Mouse (Mus musculus) liver, postnatal 0 days (tissue): ENCODE results near the gene Snai3.

Experiments
- CTCF ChIP-seq: sonication (generic); IDR thresholded peaks from 2 replicates; pipeline ENCODE4 v1.5.1; 2016; ENCODE audit warnings: antibody characterized with exemption, low read depth
- EP300 ChIP-seq: IDR thresholded peaks from 2 replicates; pipeline ENCODE4 v1.6.1; 2016; ENCODE audit warnings: antibody characterized with exemption, low read depth, mild to moderate bottlenecking

- TF ChIP-seq CTCF: no peak
- no peak for TF ChIP-seq EP300
Observed at GRCm38 (mm10) chr8:122452154-122452553, 8.4 kb downstream of the Snai3 start.
